Mouse (Mus musculus) ES-E14 (cell line): ENCODE data around the gene Ppp1r11. TPM values are rescaled to one million over a fixed set of nuclear protein-coding genes. Genes with fewer than 3 reads are reported as not detected.

Experiments used
- DNase-seq: peaks from one replicate; pipeline ENCODE4 v3.0.0-alpha.2; 2013; ENCODE audit warnings: low read depth, low spot score
- H3K27ac ChIP-seq: 2 replicates; pipeline ENCODE4 v1.5.1; 2012; ENCODE audit warnings: low read depth, mild to moderate bottlenecking, low read length, moderate library complexity, mixed read lengths; ENCODE audit not compliant: poor library complexity, insufficient read depth, severe bottlenecking
- H3K36me3 ChIP-seq: 2 replicates; pipeline ENCODE4 v1.6.1; 2012; ENCODE audit warnings: mild to moderate bottlenecking, low read length, moderate library complexity, mixed read lengths; ENCODE audit not compliant: control insufficient read depth, poor library complexity, insufficient read depth, severe bottlenecking
- H3K4me1 ChIP-seq, 2 experiments: fragments of 150-350 bp in 1 of 2; sonication (generic) in 1 of 2; 2 replicates each; pipeline ENCODE4 v1.6.1; 2012; ENCODE audit warnings: low read length in 2 of 2, mild to moderate bottlenecking in 1 of 2, mixed read lengths in 1 of 2; ENCODE audit not compliant: control insufficient read depth in 2 of 2, insufficient read depth in 2 of 2, poor library complexity in 1 of 2
- H3K4me3 ChIP-seq, 2 experiments: fragments of 150-350 bp in 1 of 2; sonication (generic) in 1 of 2; 2 replicates each; pipeline ENCODE4 v1.5.1; 2012; ENCODE audit warnings: low read length in 2 of 2, low read depth in 1 of 2, mild to moderate bottlenecking in 1 of 2, mixed read lengths in 1 of 2; ENCODE audit not compliant: insufficient read depth in 1 of 2, poor library complexity in 1 of 2, severe bottlenecking in 1 of 2
- H3K9ac ChIP-seq: 2 replicates; pipeline ENCODE4 v1.6.1; 2012; ENCODE audit warnings: low read depth, mild to moderate bottlenecking, low read length, mixed read lengths; ENCODE audit not compliant: poor library complexity, insufficient read depth, severe bottlenecking
- H3K9me3 ChIP-seq: fragments of 150-350 bp; sonication (generic); 2 replicates; pipeline ENCODE4 v1.6.1; 2012; ENCODE audit warnings: low read depth, mild to moderate bottlenecking, low read length; ENCODE audit not compliant: control insufficient read depth, insufficient read depth
- CHD2 ChIP-seq: IDR thresholded peaks from 2 replicates; pipeline ENCODE4 v1.6.1; 2014; ENCODE audit warnings: mild to moderate bottlenecking, low read depth, low read length, inconsistent platforms
- HCFC1 ChIP-seq: IDR thresholded peaks from 2 replicates; pipeline ENCODE4 v1.6.1; 2012; ENCODE audit warnings: low read length, inconsistent platforms, borderline replicate concordance; ENCODE audit not compliant: insufficient read depth
- MAFK ChIP-seq: IDR thresholded peaks from 2 replicates; pipeline ENCODE4 v1.6.1; 2014; ENCODE audit warnings: mild to moderate bottlenecking, low read depth, low read length, inconsistent platforms; ENCODE audit not compliant: insufficient read depth
- ZC3H11A ChIP-seq: IDR thresholded peaks from 2 replicates; pipeline ENCODE4 v1.6.1; 2012; ENCODE audit warnings: low read depth, mild to moderate bottlenecking, inconsistent platforms, low read length, borderline replicate concordance
- ZNF384 ChIP-seq: IDR thresholded peaks from 2 replicates; pipeline ENCODE4 v1.6.1; 2012; ENCODE audit warnings: low read depth, low read length, inconsistent platforms
- in situ Hi-C, 2 experiments: fragments of 600-800 bp; cut with MboI; formaldehyde crosslinking; loops; one replicate each; pipeline ENCODE4 v1.15.1; 2025; ENCODE audit warnings: low sequenced_read_pairs in 2 of 2, inconsistent platforms in 1 of 2; ENCODE audit not compliant: unreplicated experiment in 2 of 2
- total RNA-seq: library from RNA; depleted of rRNA; stranded (reverse); fragments of 300-350 nt; gene quantifications from 2 replicates; pipeline ENCODE4 v1.2.3, GENCODE M21; 2012

The Ppp1r11 gene
- total RNA-seq, 1 experiment, result 108 TPM

DNA sequence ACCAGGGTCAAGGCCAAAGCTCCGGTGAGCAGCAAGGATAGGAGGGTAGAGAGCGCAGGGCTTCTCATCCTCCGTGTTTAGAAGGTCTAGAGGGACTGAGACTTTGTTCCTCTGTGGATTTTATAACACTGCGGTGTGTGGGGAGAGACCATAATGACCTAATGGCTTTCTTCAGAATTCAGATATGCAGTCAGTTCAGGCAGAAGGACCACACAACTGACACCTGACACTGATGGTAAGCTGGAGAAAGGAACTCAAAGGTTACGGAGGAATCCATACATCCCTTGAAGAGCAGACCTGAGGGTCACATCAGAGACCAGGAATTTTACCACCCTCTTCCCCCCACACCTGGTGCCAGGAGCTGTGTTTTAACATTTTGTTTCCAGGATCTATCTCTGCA lies 37.9 kb upstream of the Ppp1r11 start, which contains the start of gene H2-M5:
H2-M5 (minus strand) TSS at position 101 of the 400 bp plus-strand sequence.
- Histone ChIP-seq H3K27ac (peak within 1 kb of the TSS; percentile 75), H3K9ac (peak within 1 kb of the TSS; percentile 83), H3K4me1 (peaks cover 8 to 23% of the 10 kb centered on the region in 2 experiments; a peak in 3 of 4 replicates), H3K4me3 (peak within 1 kb of the TSS; percentile 69 to 81), H3K9me3 (no peaks in the 10 kb centered on the region), H3K36me3 (peaks cover 3% of the 10 kb centered on the region; the same call in 1 of the 2 replicates)
- no peak for DNase-seq
- in situ Hi-C loops, result no loop called here
- TF ChIP-seq ZC3H11A (no peak), CHD2 (no peak), MAFK (no peak), ZNF384 (no peak), HCFC1 (no peak)

DNA sequence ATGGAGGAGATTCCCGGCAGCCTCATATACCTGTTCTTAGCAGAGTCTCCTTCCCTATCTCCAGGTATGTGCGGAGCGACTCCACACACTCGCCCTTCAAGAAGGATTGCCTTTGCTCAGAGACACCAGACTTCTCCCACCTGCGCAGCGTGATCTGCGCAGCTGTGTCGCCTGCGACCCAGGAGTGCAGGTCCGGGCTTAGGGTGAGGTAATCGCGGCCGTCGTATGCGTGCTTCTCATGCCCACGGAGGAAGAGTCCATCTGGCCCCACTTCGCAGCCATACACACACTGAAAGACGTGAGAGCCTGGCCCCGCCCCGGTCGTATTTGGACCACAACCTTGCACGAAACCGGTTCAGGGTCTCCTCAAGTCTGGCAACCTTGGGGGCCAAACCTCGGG lies 36.9 kb upstream of the Ppp1r11 start:
- no peak for DNase-seq
- in situ Hi-C loops, result no loop called here
- Histone ChIP-seq H3K4me1 (peaks cover 11 to 21% of the 10 kb centered on the region in 2 experiments), H3K9ac (peak overlapping the region; percentile 83), H3K4me3 (peak overlapping the region; percentile 69 to 81), H3K27ac (peak overlapping the region; percentile 75), H3K36me3 (peaks cover 3% of the 10 kb centered on the region; the same call in 1 of the 2 replicates), H3K9me3 (no peaks in the 10 kb centered on the region)
- TF ChIP-seq ZC3H11A, result no peak
- TF ChIP-seq HCFC1, result no peak
- TF ChIP-seq ZNF384, result no peak
- no peak for TF ChIP-seq MAFK

GRCm38 (mm10) chr17:36982253-36983155 lies 31.0 kb upstream of the Ppp1r11 start:
- Histone ChIP-seq H3K27ac (peak overlapping the region; percentile 93), H3K4me3 (peak overlapping the region in 1 of 2 experiments; percentile 65; a peak in 2 of 4 replicates), H3K9ac (peak overlapping the region; percentile 29; the same call in 1 of the 2 replicates), H3K4me1 (peaks cover 13 to 28% of the 10 kb centered on the region in 2 experiments), H3K36me3 (peaks cover 8% of the 10 kb centered on the region; the same call in 1 of the 2 replicates), H3K9me3 (no peaks in the 10 kb centered on the region)
- DNase-seq, result no peak
- in situ Hi-C loops, result no loop called here
- TF ChIP-seq HCFC1, result no peak
- TF ChIP-seq ZNF384, result no peak
- TF ChIP-seq CHD2, result peak; percentile 15; the same call in 1 of the 2 replicates
- no peak for TF ChIP-seq MAFK
- no peak for TF ChIP-seq ZC3H11A

DNA sequence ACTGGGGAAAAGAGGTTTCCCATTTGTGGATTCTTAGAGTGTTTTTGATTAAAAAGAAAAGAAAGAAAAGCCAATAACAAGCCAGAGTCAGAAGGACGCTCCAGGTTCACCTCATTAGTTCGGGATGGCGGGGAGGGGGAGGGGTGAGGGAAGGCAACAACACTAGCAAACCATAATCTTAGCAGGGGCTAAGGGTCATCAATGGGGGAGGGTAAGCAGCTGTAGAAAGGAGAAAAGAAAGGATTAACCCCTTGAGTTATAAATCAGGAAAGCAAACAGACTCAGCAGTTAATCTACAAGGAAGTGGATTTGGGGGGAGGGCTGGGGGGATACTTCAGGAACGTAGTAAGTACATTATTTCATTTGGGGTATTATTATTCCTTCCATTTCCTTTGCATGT lies 30.3 kb upstream of the Ppp1r11 start:
- Histone ChIP-seq H3K9me3 (no peaks in the 10 kb centered on the region), H3K4me3 (peak overlapping the region; percentile 4 to 65; a peak in 3 of 4 replicates), H3K4me1 (peaks cover 13 to 30% of the 10 kb centered on the region in 2 experiments), H3K9ac (peak overlapping the region; percentile 79; the same call in 1 of the 2 replicates), H3K27ac (peak overlapping the region; percentile 93; the same call in 1 of the 2 replicates), H3K36me3 (peaks cover 8% of the 10 kb centered on the region; the same call in 1 of the 2 replicates)
- TF ChIP-seq HCFC1 (no peak), CHD2 (peak; percentile 39; the same call in 1 of the 2 replicates)
- DNase-seq, result no peak
- in situ Hi-C loops, result no loop called here
